Mouse (Mus musculus) ES-Bruce4 (cell line): ENCODE measurements around the gene Fgfr2.

ENCODE experiments used
- CTCF ChIP-seq: IDR thresholded peaks from one replicate; pipeline ENCODE4 v1.8.1; 2011; ENCODE audit warnings: low read depth, low read length
- EP300 ChIP-seq: IDR thresholded peaks from 2 replicates; pipeline ENCODE4 v1.6.1; 2011; ENCODE audit warnings: low read depth, low read length; ENCODE audit not compliant: insufficient read depth
- POLR2A ChIP-seq: IDR thresholded peaks from one replicate; pipeline ENCODE4 v1.8.1; 2011; ENCODE audit warnings: low read length; ENCODE audit not compliant: insufficient read depth

DNA sequence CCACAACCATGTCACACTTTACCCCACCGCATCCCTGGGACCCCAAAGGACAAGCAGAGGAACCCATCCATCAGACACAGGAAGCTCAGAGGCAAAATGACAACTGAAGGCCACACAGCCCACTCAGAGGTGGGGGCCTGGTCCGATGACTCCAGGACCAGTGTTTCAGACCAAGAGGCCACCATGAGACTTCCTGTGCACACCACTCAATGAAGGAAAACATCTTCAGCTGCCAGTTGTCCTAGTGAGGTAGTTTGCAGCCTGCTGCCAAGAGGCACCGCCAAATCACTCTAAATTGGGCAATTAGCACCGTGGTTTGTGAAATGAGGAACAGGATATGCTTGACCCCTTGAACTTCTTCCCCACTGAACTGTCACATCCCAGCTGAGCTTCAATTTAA lies 764.4 kb downstream of the Fgfr2 start:
- TF ChIP-seq POLR2A: no peak
- no peak for TF ChIP-seq CTCF
- no peak for TF ChIP-seq EP300
